Mouse (Mus musculus): ENCODE results near the gene Shroom3.

Shroom3 gene

GRCm38 (mm10) chr5:92992106-92992505 is 308.9 kb downstream of the Shroom3 start:
- DNase-seq (ENCODE audit: low read depth, low spot score) = no peak
- no peaks in the 10 kb centered on the region for H3K27me3 ChIP-seq (ENCODE audit: control insufficient read depth, insufficient read depth, low read length, poor library complexity, severe bottlenecking)
- no peaks in the 10 kb centered on the region for H3K36me3 ChIP-seq (ENCODE audit: control insufficient read depth, insufficient read depth, low read length, poor library complexity, severe bottlenecking)

GRCm38 (mm10) chr5:92994309-92994708 is 311.1 kb downstream of the Shroom3 start:
- Histone ChIP-seq H3K36me3 (ENCODE audit: control insufficient read depth, insufficient read depth, low read length, poor library complexity, severe bottlenecking) (no peaks in the 10 kb centered on the region), H3K27me3 (ENCODE audit: control insufficient read depth, insufficient read depth, low read length, poor library complexity, severe bottlenecking) (no peaks in the 10 kb centered on the region)
- no peak for DNase-seq (ENCODE audit: low read depth, low spot score)

- Histone ChIP-seq H3K36me3 (ENCODE audit: control insufficient read depth, insufficient read depth, low read length, poor library complexity, severe bottlenecking) (no peaks in the 10 kb centered on the region), H3K27me3 (ENCODE audit: control insufficient read depth, insufficient read depth, low read length, poor library complexity, severe bottlenecking) (no peaks in the 10 kb centered on the region)
- DNase-seq (ENCODE audit: low read depth, low spot score) = no peak
These were observed 311.6 kb downstream of the Shroom3 start for GRCm38 (mm10) chr5:92994861-92995260.

GRCm38 (mm10) chr5:92997428-92998120 is 314.3 kb downstream of the Shroom3 start:
- no peak for DNase-seq (ENCODE audit: low read depth, low spot score)
- no peaks in the 10 kb centered on the region for H3K27me3 ChIP-seq (ENCODE audit: control insufficient read depth, insufficient read depth, low read length, poor library complexity, severe bottlenecking)
- H3K36me3 ChIP-seq (ENCODE audit: control insufficient read depth, insufficient read depth, low read length, poor library complexity, severe bottlenecking) = no peaks in the 10 kb centered on the region

- H3K36me3 ChIP-seq (ENCODE audit: control insufficient read depth, insufficient read depth, low read length, poor library complexity, severe bottlenecking) = no peaks in the 10 kb centered on the region
- H3K27me3 ChIP-seq (ENCODE audit: control insufficient read depth, insufficient read depth, low read length, poor library complexity, severe bottlenecking) = no peaks in the 10 kb centered on the region
- no peak for DNase-seq (ENCODE audit: low read depth, low spot score)
These were observed 315.3 kb downstream of the Shroom3 start for GRCm38 (mm10) chr5:92998494-92999016.

GRCm38 (mm10) chr5:93000060-93000459 is 316.8 kb downstream of the Shroom3 start:
- Histone ChIP-seq H3K27me3 (ENCODE audit: control insufficient read depth, insufficient read depth, low read length, poor library complexity, severe bottlenecking) (no peaks in the 10 kb centered on the region), H3K36me3 (ENCODE audit: control insufficient read depth, insufficient read depth, low read length, poor library complexity, severe bottlenecking) (no peaks in the 10 kb centered on the region)
- DNase-seq (ENCODE audit: low read depth, low spot score) = no peak

GRCm38 (mm10) chr5:93000774-93001757 is 317.8 kb downstream of the Shroom3 start:
- no peaks in the 10 kb centered on the region for H3K27me3 ChIP-seq (ENCODE audit: control insufficient read depth, insufficient read depth, low read length, poor library complexity, severe bottlenecking)
- no peak for DNase-seq (ENCODE audit: low read depth, low spot score)
- no peaks in the 10 kb centered on the region for H3K36me3 ChIP-seq (ENCODE audit: control insufficient read depth, insufficient read depth, low read length, poor library complexity, severe bottlenecking)

- Histone ChIP-seq H3K36me3 (ENCODE audit: control insufficient read depth, insufficient read depth, low read length, poor library complexity, severe bottlenecking) (no peaks in the 10 kb centered on the region), H3K27me3 (ENCODE audit: control insufficient read depth, insufficient read depth, low read length, poor library complexity, severe bottlenecking) (no peaks in the 10 kb centered on the region)
- no peak for DNase-seq (ENCODE audit: low read depth, low spot score)
These were observed 319.4 kb downstream of the Shroom3 start for GRCm38 (mm10) chr5:93002615-93003014.

GRCm38 (mm10) chr5:93005229-93005814 is 322.1 kb downstream of the Shroom3 start:
- Histone ChIP-seq H3K27me3 (ENCODE audit: control insufficient read depth, insufficient read depth, low read length, poor library complexity, severe bottlenecking) (no peaks in the 10 kb centered on the region), H3K36me3 (ENCODE audit: control insufficient read depth, insufficient read depth, low read length, poor library complexity, severe bottlenecking) (no peaks in the 10 kb centered on the region)
- no peak for DNase-seq (ENCODE audit: low read depth, low spot score)

GRCm38 (mm10) chr5:93005815-93006341 is 322.6 kb downstream of the Shroom3 start:
- H3K36me3 ChIP-seq (ENCODE audit: control insufficient read depth, insufficient read depth, low read length, poor library complexity, severe bottlenecking) = no peaks in the 10 kb centered on the region
- no peak for DNase-seq (ENCODE audit: low read depth, low spot score)
- H3K27me3 ChIP-seq (ENCODE audit: control insufficient read depth, insufficient read depth, low read length, poor library complexity, severe bottlenecking) = no peaks in the 10 kb centered on the region

- H3K27me3 ChIP-seq (ENCODE audit: control insufficient read depth, insufficient read depth, low read length, poor library complexity, severe bottlenecking) = no peaks in the 10 kb centered on the region
- DNase-seq (ENCODE audit: low read depth, low spot score) = no peak
- H3K36me3 ChIP-seq (ENCODE audit: control insufficient read depth, insufficient read depth, low read length, poor library complexity, severe bottlenecking) = no peaks in the 10 kb centered on the region
These were observed 325.0 kb downstream of the Shroom3 start for GRCm38 (mm10) chr5:93008256-93008655.
